Mouse (Mus musculus): Measurements from ENCODE around the gene D17H6S53E.

DNA sequence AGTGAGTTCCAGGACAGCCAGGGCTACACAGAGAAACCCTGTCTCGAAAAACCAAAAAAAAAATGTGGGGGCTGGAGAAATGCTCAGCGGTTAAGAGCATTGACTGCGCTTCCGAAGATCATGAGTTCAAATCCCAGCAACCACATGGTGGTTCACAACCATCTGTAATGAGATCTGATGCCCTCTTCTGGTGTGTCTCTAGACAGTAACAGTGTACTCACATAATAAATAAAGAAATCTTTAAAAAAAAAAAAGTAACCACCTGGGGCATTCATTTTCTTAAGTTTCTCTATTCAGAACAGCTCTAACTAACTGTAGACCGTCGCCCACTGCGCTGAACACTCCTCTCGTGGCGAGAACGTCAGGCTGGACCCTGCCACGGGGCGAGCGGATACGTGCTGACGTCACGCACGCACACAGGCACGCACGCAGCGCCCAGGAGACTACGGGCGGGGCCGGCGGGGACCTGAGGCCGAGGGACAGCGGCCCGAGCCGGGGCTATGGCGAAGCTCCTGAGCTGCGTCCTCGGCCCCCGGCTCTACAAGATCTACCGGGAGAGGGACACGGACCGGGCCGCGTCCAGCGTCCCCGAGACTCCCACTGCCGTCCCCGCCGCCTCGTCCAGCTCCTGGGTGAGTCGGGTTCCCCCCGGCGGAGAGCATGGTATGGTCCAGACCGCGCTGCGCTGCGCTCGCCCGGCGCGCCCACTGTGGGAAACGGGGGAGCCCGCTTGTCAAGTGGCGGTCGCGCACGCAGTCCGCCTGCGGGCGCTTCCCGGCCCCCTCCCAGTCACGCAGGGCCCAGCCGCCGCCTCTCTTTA, 37.1 kb upstream of the D17H6S53E start, which contains the start of gene Abhd16a:
- TF ChIP-seq GATA1 (IDR thresholded peaks at IDR 0.05; ENCODE audit: borderline replicate concordance, low read length) (no peak), FLI1 (IDR thresholded peaks at IDR 0.05; ENCODE audit: low read length) (no peak)
